ENCODE assay signal across 10 mouse cellular contexts in the genomic region with DNA sequence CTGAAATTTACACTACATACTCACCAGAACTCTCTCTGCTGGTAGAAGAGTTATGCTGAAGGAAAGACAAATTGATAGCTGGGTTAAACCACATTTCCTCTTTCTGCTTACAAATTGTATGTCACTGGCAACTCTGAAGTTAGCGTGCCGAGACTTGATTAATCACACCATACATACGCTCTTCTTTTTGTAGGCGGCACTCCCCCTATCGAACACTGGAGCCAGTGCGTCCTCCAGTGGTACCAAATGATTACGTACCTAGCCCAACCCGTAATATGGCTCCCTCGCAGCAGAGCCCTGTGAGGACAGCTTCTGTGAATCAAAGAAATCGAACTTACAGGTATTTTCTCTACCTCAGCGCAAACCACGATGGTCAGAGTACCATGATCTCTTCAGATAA. TPM values are rescaled to one million over a fixed set of nuclear protein-coding genes. Genes with fewer than 3 reads are reported as not detected.
DNase-seq lines count a peak whose midpoint lies in the region; ATAC-seq and TF ChIP-seq lines count a peak whose summit lies in the region.
"Had no signal": no experiment of that assay in that cellular context is flagged by ENCODE, and none has a peak within 500 bp of the region (broad histone marks: within the 10 kb centered on the region; RNA-seq: fewer than 3 reads in every experiment).

No protein-coding gene starts in this region.

- no peaks in the 10 kb centered on the region for H3K9me3 ChIP-seq in liver, embryonic 11.5 days (ENCODE audit: control insufficient read depth, low read length)
- H3K9me3 ChIP-seq in lung, postnatal 0 days (ENCODE audit: low read length): no peaks in the 10 kb centered on the region
- H3K9me3 ChIP-seq: embryonic facial prominence, embryonic 15.5 days had no signal

- TF ChIP-seq CTCF in lung, postnatal 0 days (IDR thresholded peaks at IDR 0.05): peak; percentile 63
- TF ChIP-seq CTCF in gastrocnemius, adult 2 months (IDR thresholded peaks at IDR 0.05): no peak

- DNase-seq in liver (peak; percentile 18), ZHBTc4 (ENCODE audit: low read depth, low spot score) (peak; percentile 50)
- DNase-seq in liver, embryonic 11.5 days (ENCODE audit: low spot score): no peak
- peak; percentile 13 for DNase-seq in lung, postnatal 0 days (ENCODE audit: low spot score)
- DNase-seq in thymus, postnatal 0 days (ENCODE audit: low spot score): peak; percentile 47
- no peak for DNase-seq in gastrocnemius, adult 2 months
- no peak for DNase-seq in kidney, adult 9 months
- DNase-seq in left cerebral cortex, postnatal 10 days (ENCODE audit: extremely low spot score in 1 of 2, low spot score in 2 of 2): no peak
- DNase-seq: adrenal gland, postnatal 10 days had no signal

- no peak overlapping the region for H3K27ac ChIP-seq in liver, embryonic 11.5 days (ENCODE audit: low read depth, low read length)
- H3K27ac ChIP-seq in lung, postnatal 0 days (ENCODE audit: low read length): no peak overlapping the region
- no peak overlapping the region for H3K27ac ChIP-seq in gastrocnemius, adult 2 months
- H3K27ac ChIP-seq: embryonic facial prominence, embryonic 15.5 days had no signal

- no peak for TF ChIP-seq EP300 in lung, postnatal 0 days (IDR thresholded peaks at IDR 0.05)

- H3K9ac ChIP-seq in liver, embryonic 11.5 days (ENCODE audit: low read depth, low read length): no peak overlapping the region
- no peak overlapping the region for H3K9ac ChIP-seq in lung, postnatal 0 days (replicated peaks; ENCODE audit: low read depth)
- H3K9ac ChIP-seq: embryonic facial prominence, embryonic 15.5 days had no signal

- H3K4me3 ChIP-seq in liver, embryonic 11.5 days (ENCODE audit: low read depth, low read length): no peak overlapping the region
- no peak overlapping the region for H3K4me3 ChIP-seq in lung, postnatal 0 days (ENCODE audit: low read depth, low read length)
- no peak overlapping the region for H3K4me3 ChIP-seq in gastrocnemius, adult 2 months
- H3K4me3 ChIP-seq: embryonic facial prominence, embryonic 15.5 days had no signal

- no peaks in the 10 kb centered on the region for H3K27me3 ChIP-seq in liver, embryonic 11.5 days (replicated peaks; ENCODE audit: control insufficient read depth, insufficient read depth, low read length)
- no peaks in the 10 kb centered on the region for H3K27me3 ChIP-seq in lung, postnatal 0 days (replicated peaks; ENCODE audit: insufficient read depth, low read length)
- H3K27me3 ChIP-seq: embryonic facial prominence, embryonic 15.5 days had no signal

- H3K4me1 ChIP-seq in liver, embryonic 11.5 days (replicated peaks; ENCODE audit: control insufficient read depth, insufficient read depth, low read length): no peaks in the 10 kb centered on the region
- H3K4me1 ChIP-seq in lung, postnatal 0 days (ENCODE audit: insufficient read depth, low read depth, low read length): no peaks in the 10 kb centered on the region
- H3K4me1 ChIP-seq: embryonic facial prominence, embryonic 15.5 days had no signal

- peaks cover 3% of the 10 kb centered on the region; the same call in 1 of the 2 replicates for H3K36me3 ChIP-seq in liver, embryonic 11.5 days (ENCODE audit: control insufficient read depth, insufficient read depth, low read length)
- 0 out of 2 replicates have a peak, but pooled peaks cover 6% of the 10 kb centered on the region for H3K36me3 ChIP-seq in lung, postnatal 0 days (ENCODE audit: insufficient read depth, low read length)

- H3K4me2 ChIP-seq in liver, embryonic 11.5 days: no peak overlapping the region
- no peak overlapping the region for H3K4me2 ChIP-seq in lung, postnatal 0 days (replicated peaks; ENCODE audit: low read depth, low read length)
- H3K4me2 ChIP-seq: embryonic facial prominence, embryonic 15.5 days had no signal

- 75% methylated on average over 12 of the region's 12 CpGs for WGBS in liver, embryonic 11.5 days
- WGBS in lung, postnatal 0 days: 67% methylated on average over 12 of the region's 12 CpGs

- ATAC-seq in liver, embryonic 11.5 days (replicated peaks; ENCODE audit: low FRiP score): no peak
- ATAC-seq in lung, postnatal 0 days: no peak

- intact Hi-C loops in gastrocnemius, adult 2 months (cut with DNase I): no loop called here
- intact Hi-C loops in left cerebral cortex, postnatal 10 days (cut with DNase I): no loop called here

RNA-seq across cellular contexts. Expression of gene Abi2, which starts 37.6 kb away (rescaled TPM):
- polyA plus RNA-seq in liver, embryonic 11.5 days (2014; fragmentation: Nextera tagmentation; extraction: Ambion mirVana): 20.2 and 21.5 TPM in 2 replicates
- polyA plus RNA-seq in lung, postnatal 0 days (2015; fragmentation: Nextera tagmentation; extraction: Ambion mirVana): 8.9 and 9.7 TPM in 2 replicates
- polyA plus RNA-seq in thymus, postnatal 0 days (2015; fragmentation: Nextera tagmentation; extraction: Ambion mirVana): 7.6 and 8.7 TPM in 2 replicates
- 10 to 100 TPM; 10.8 to 10.9 TPM for total RNA-seq in gastrocnemius, adult 2 months (2021)
- 100 to 1,000 TPM; 446 to 493 TPM for total RNA-seq in left cerebral cortex, postnatal 10 days (2021)

Comparison
In these comparisons a context has a peak if more than half of its experiments do, and no peak if none do; other contexts are left out.
1. DNase-seq: peak in liver (single experiment), ZHBTc4 (single experiment), lung, postnatal 0 days (single experiment) and thymus, postnatal 0 days (single experiment); none in liver, embryonic 11.5 days (single experiment), gastrocnemius, adult 2 months (single experiment), kidney, adult 9 months (single experiment) and left cerebral cortex, postnatal 10 days (0 of 2).